ENCODE assay signal across 19 mouse cellular contexts in genomic region chr2:31040487-31040886, GRCm38 (mm10). TPM values are rescaled to one million over a fixed set of nuclear protein-coding genes. Genes with fewer than 3 reads are reported as not detected.
DNase-seq lines count a peak whose midpoint lies in the region; ATAC-seq and TF ChIP-seq lines count a peak whose summit lies in the region.
"Had no signal": no experiment of that assay in that cellular context is flagged by ENCODE, and none has a peak within 500 bp of the region (broad histone marks: within the 10 kb centered on the region; RNA-seq: fewer than 3 reads in every experiment).

No protein-coding gene starts in this region.

- no peaks in the 10 kb centered on the region for H3K9me3 ChIP-seq in stomach, embryonic 15.5 days
- H3K9me3 ChIP-seq in stomach, postnatal 0 days (ENCODE audit: control insufficient read depth, low read length), result no peaks in the 10 kb centered on the region
- H3K9me3 ChIP-seq in CH12.LX (replicated peaks; ENCODE audit: low read length), result peaks cover 5% of the 10 kb centered on the region
- no peaks in the 10 kb centered on the region for H3K9me3 ChIP-seq in forebrain, embryonic 11.5 days (ENCODE audit: control insufficient read depth, low read length)

- WGBS in stomach, embryonic 15.5 days, result 84% methylated on average over 3 of the region's 3 CpGs
- 75% methylated on average over 3 of the region's 3 CpGs for WGBS in stomach, postnatal 0 days
- 82% methylated on average over 3 of the region's 3 CpGs for WGBS in forebrain, embryonic 11.5 days

- no peak overlapping the region for H3K4me2 ChIP-seq in stomach, embryonic 15.5 days
- H3K4me2 ChIP-seq in stomach, postnatal 0 days (replicated peaks; ENCODE audit: low read depth), result no peak overlapping the region
- no peak overlapping the region for H3K4me2 ChIP-seq in CH12.LX (ENCODE audit: insufficient read depth, low read depth, poor library complexity, severe bottlenecking)
- no peak overlapping the region for H3K4me2 ChIP-seq in forebrain, embryonic 11.5 days (ENCODE audit: low read depth, low read length, severe bottlenecking)

- TF ChIP-seq POLR2A in CH12.LX (IDR thresholded peaks at IDR 0.05; ENCODE audit: low read depth, low read length), result peak; percentile 48; the same call in 1 of the 2 replicates

- no peak overlapping the region for H3K4me3 ChIP-seq in stomach, embryonic 15.5 days (replicated peaks)
- no peak overlapping the region for H3K4me3 ChIP-seq in stomach, postnatal 0 days (ENCODE audit: low read depth, low read length)
- peak overlapping the region in 1 of 3 experiments; percentile 32 for H3K4me3 ChIP-seq in CH12.LX (replicated peaks in 1 of 3; ENCODE audit: low read depth in 2 of 3, low read length in 2 of 3, poor library complexity in 1 of 3)
- no peak overlapping the region for H3K4me3 ChIP-seq in forebrain, embryonic 11.5 days (ENCODE audit: low read depth, low read length)

- in situ Hi-C loops in CH12.LX (cut with MboI; ENCODE audit: low pct_ligation_motif_present, low pct_unique_long_range_greater_than_20kb, low sequenced_read_pairs), result no loop called here

- dilution Hi-C loops in CH12.LX (cut with MboI; ENCODE audit: extremely low pct_ligation_motif_present, extremely low pct_unique_long_range_greater_than_20kb, low sequenced_read_pairs), result no loop called here

- 0 out of 2 replicates have a peak, but pooled peaks cover 4% of the 10 kb centered on the region for H3K4me1 ChIP-seq in stomach, embryonic 15.5 days
- no peaks in the 10 kb centered on the region for H3K4me1 ChIP-seq in stomach, postnatal 0 days (replicated peaks; ENCODE audit: control insufficient read depth, insufficient read depth)
- peaks cover 29 to 72% of the 10 kb centered on the region in 2 experiments for H3K4me1 ChIP-seq in CH12.LX (ENCODE audit: control insufficient read depth in 1 of 2, insufficient read depth in 2 of 2)
- H3K4me1 ChIP-seq in forebrain, embryonic 11.5 days (replicated peaks; ENCODE audit: control insufficient read depth, insufficient read depth, low read length), result no peaks in the 10 kb centered on the region

- no peaks in the 10 kb centered on the region for H3K79me2 ChIP-seq in CH12.LX (replicated peaks; ENCODE audit: control insufficient read depth, extremely low read depth, insufficient read depth, poor library complexity, severe bottlenecking)

- H3K36me3 ChIP-seq in stomach, embryonic 15.5 days, result peaks cover 16% of the 10 kb centered on the region
- peaks cover 14% of the 10 kb centered on the region for H3K36me3 ChIP-seq in stomach, postnatal 0 days (ENCODE audit: control insufficient read depth, insufficient read depth, low read length)
- peaks cover 57 to 84% of the 10 kb centered on the region in 2 experiments for H3K36me3 ChIP-seq in CH12.LX (replicated peaks in 1 of 2; ENCODE audit: control insufficient read depth in 1 of 2, insufficient read depth in 1 of 2, low read length in 1 of 2)
- H3K36me3 ChIP-seq in forebrain, embryonic 11.5 days (ENCODE audit: control insufficient read depth, insufficient read depth, low read length), result no peaks in the 10 kb centered on the region; the same call in 1 of the 2 replicates

- no peak for ATAC-seq in stomach, embryonic 15.5 days (ENCODE audit: insufficient read depth, low FRiP score, low read depth)
- no peak for ATAC-seq in stomach, postnatal 0 days (ENCODE audit: low FRiP score, low TSS enrichment)
- no peak for ATAC-seq in forebrain, embryonic 11.5 days (replicated peaks; ENCODE audit: low FRiP score)
- ATAC-seq: activated CD4-positive, CD25-positive, alpha-beta regulatory T cell, adult 4 months; CD4-positive, CD25-positive, alpha-beta regulatory T cell, adult 4 months; Patski had no signal

- TF ChIP-seq EP300 in stomach, postnatal 0 days (optimal IDR thresholded peaks at IDR 0.05), result no peak
- TF ChIP-seq EP300 in CH12.LX (IDR thresholded peaks at IDR 0.05; ENCODE audit: low read length), result peak; percentile 71

- TF ChIP-seq CTCF in stomach, postnatal 0 days (IDR thresholded peaks at IDR 0.05; ENCODE audit: low read depth), result no peak
- no peak for TF ChIP-seq CTCF in CH12.LX (conservative IDR thresholded peaks at IDR 0.05 in 1 of 2, IDR thresholded peaks at IDR 0.05 in 1 of 2; ENCODE audit: low read depth in 2 of 2, low read length in 2 of 2)

- peak overlapping the region; percentile 75; the same call in 1 of the 2 replicates for H3K27ac ChIP-seq in stomach, embryonic 15.5 days
- no peak overlapping the region for H3K27ac ChIP-seq in stomach, postnatal 0 days (replicated peaks)
- peak overlapping the region; percentile 94 for H3K27ac ChIP-seq in CH12.LX (ENCODE audit: insufficient read depth, low read depth)
- no peak overlapping the region for H3K27ac ChIP-seq in forebrain, embryonic 11.5 days (ENCODE audit: low read depth, low read length)

- H3K9ac ChIP-seq in stomach, embryonic 15.5 days, result no peak overlapping the region
- H3K9ac ChIP-seq in stomach, postnatal 0 days (ENCODE audit: low read length), result no peak overlapping the region
- no peak overlapping the region for H3K9ac ChIP-seq in CH12.LX (ENCODE audit: insufficient read depth, low read depth)
- no peak overlapping the region for H3K9ac ChIP-seq in forebrain, embryonic 11.5 days (ENCODE audit: low read length)

- TF ChIP-seq RAD21 in CH12.LX (IDR thresholded peaks at IDR 0.05; ENCODE audit: low read depth, low read length), result no peak; the same call in 1 of the 2 replicates

- no peaks in the 10 kb centered on the region for H3K27me3 ChIP-seq in stomach, embryonic 15.5 days (replicated peaks)
- no peaks in the 10 kb centered on the region for H3K27me3 ChIP-seq in stomach, postnatal 0 days (ENCODE audit: control insufficient read depth, insufficient read depth, low read length)
- no peaks in the 10 kb centered on the region for H3K27me3 ChIP-seq in CH12.LX (replicated peaks)
- H3K27me3 ChIP-seq in forebrain, embryonic 11.5 days (ENCODE audit: control insufficient read depth, insufficient read depth, low read length), result no peaks in the 10 kb centered on the region
- H3K27me3 ChIP-seq: Patski had no signal

- peak; percentile 33 for DNase-seq in adrenal gland, adult 2 months
- no peak for DNase-seq in adrenal gland, adult 18-20 months (ENCODE audit: low spot score in 2 of 2)
- no peak for DNase-seq in stomach, postnatal 0 days (ENCODE audit: low spot score)
- peak; percentile 62 for DNase-seq in CH12.LX (ENCODE audit: extremely low read depth)
- DNase-seq in forebrain, embryonic 11.5 days (ENCODE audit: low spot score), result no peak
- DNase-seq: adrenal gland, adult 8-10 months; adrenal gland, postnatal 10 days; adrenal gland, postnatal 14 days; adrenal gland, postnatal 25 days; cerebellum, adult 11 months; cerebellum, adult 11-12 months; cerebellum, adult 18-20 months; cerebellum, adult 2 months; cerebellum, adult 8-10 months; cerebellum, adult 9-10 months had no signal

TF ChIP-seq in CH12.LX, 34 proteins besides CTCF, POLR2A, EP300 and RAD21 (continues in another document):
- TF ChIP-seq SIN3A (IDR thresholded peaks at IDR 0.05; ENCODE audit: low read length) (peak; percentile 86), CHD2 (IDR thresholded peaks at IDR 0.05; ENCODE audit: low read length) (peak; percentile 63; the same call in 1 of the 2 replicates), JUND (conservative IDR thresholded peaks at IDR 0.05; ENCODE audit: low read depth, low read length) (no peak), RCOR1 (conservative IDR thresholded peaks at IDR 0.05; ENCODE audit: low read depth, low read length) (no peak), MYC (IDR thresholded peaks at IDR 0.05; ENCODE audit: low read depth, low read length) (peak; percentile 94), TBP (conservative IDR thresholded peaks at IDR 0.05; ENCODE audit: low read depth, low read length) (0 out of 2 replicates have a peak, but pooled peaks have one; percentile 23), KAT2A (IDR thresholded peaks at IDR 0.05; ENCODE audit: insufficient replicate concordance, low read length) (0 out of 2 replicates have a peak, but pooled peaks have one; percentile 41), IRF4 (IDR thresholded peaks at IDR 0.05; ENCODE audit: low read depth, low read length) (peak; percentile 72; the same call in 1 of the 2 replicates), ELF1 (IDR thresholded peaks at IDR 0.05; ENCODE audit: low read depth, low read length) (peak; percentile 23; the same call in 1 of the 2 replicates), MAFK (IDR thresholded peaks at IDR 0.05; ENCODE audit: insufficient replicate concordance, low read length) (peak; percentile 85), MAZ (IDR thresholded peaks at IDR 0.05; ENCODE audit: low read depth, low read length) (no peak; the same call in 1 of the 2 replicates), ZKSCAN1 (IDR thresholded peaks at IDR 0.05; ENCODE audit: borderline replicate concordance, low read depth, low read length) (no peak), CHD1 (IDR thresholded peaks at IDR 0.05; ENCODE audit: low read depth, low read length) (peak; percentile 39; the same call in 1 of the 2 replicates), E2F4 (IDR thresholded peaks at IDR 0.05; ENCODE audit: insufficient replicate concordance, low read depth, low read length) (no peak), UBTF (IDR thresholded peaks at IDR 0.05; ENCODE audit: low read depth, low read length) (no peak), MAX (IDR thresholded peaks at IDR 0.05; ENCODE audit: low read length) (peak; percentile 94), PAX5 (IDR thresholded peaks at IDR 0.05; ENCODE audit: low read length) (no peak)

RNA-seq across cellular contexts. Expression of gene Usp20, which starts 58.4 kb away (rescaled TPM):
- 10 to 100 TPM; 24.2 to 38.1 TPM for total RNA-seq in adrenal gland, adult 2 months (2021)
- polyA plus RNA-seq in adrenal gland, adult 2 months (2012; rRNA removed), result 21.1 and 32.9 TPM in 2 replicates
- 10 to 100 TPM; 23.7 to 29.7 TPM for total RNA-seq in adrenal gland, adult 18-20 months (2021)
- 17.4 and 19.0 TPM in 2 replicates for polyA plus RNA-seq in stomach, embryonic 15.5 days (2015; fragmentation: Nextera tagmentation; extraction: Ambion mirVana)
- 8.9 and 9.0 TPM in 2 replicates for polyA plus RNA-seq in stomach, postnatal 0 days (2015; fragmentation: Nextera tagmentation; extraction: Ambion mirVana)
- total RNA-seq in CH12.LX (2012; rRNA removed), result 10.1 and 13.8 TPM in 2 replicates
- total RNA-seq in CH12.LX (2014; rRNA removed), result 2.5 and 3.4 TPM in 2 replicates
- 11.0 and 12.0 TPM in 2 replicates for polyA plus RNA-seq in CH12.LX (2012; ENCODE audit: insufficient read length, low read depth)
- 17.7 and 21.3 TPM in 2 replicates for polyA plus RNA-seq in forebrain, embryonic 11.5 days (2014; fragmentation: Nextera tagmentation; extraction: Ambion mirVana)

RNA-seq across cellular contexts. Expression of gene BC005624, which starts 58.5 kb away (rescaled TPM):
- total RNA-seq in adrenal gland, adult 2 months (2021), result 10 to 100 TPM; 45.3 to 50.7 TPM
- polyA plus RNA-seq in adrenal gland, adult 2 months (2012; rRNA removed), result 5.6 and 7.8 TPM in 2 replicates
- 10 to 100 TPM; 41.5 to 49.6 TPM for total RNA-seq in adrenal gland, adult 18-20 months (2021)
- 53.8 TPM in 2 replicates for polyA plus RNA-seq in stomach, embryonic 15.5 days (2015; fragmentation: Nextera tagmentation; extraction: Ambion mirVana)
- 29.5 TPM in 2 replicates for polyA plus RNA-seq in stomach, postnatal 0 days (2015; fragmentation: Nextera tagmentation; extraction: Ambion mirVana)
- total RNA-seq in CH12.LX (2012; rRNA removed) (43.2 and 49.0 TPM in 2 replicates), CH12.LX (2014; rRNA removed) (40.5 and 43.4 TPM in 2 replicates)
- polyA plus RNA-seq in CH12.LX (2012; ENCODE audit: insufficient read length, low read depth), result 68.1 and 94.0 TPM in 2 replicates
- 59.7 and 63.6 TPM in 2 replicates for polyA plus RNA-seq in forebrain, embryonic 11.5 days (2014; fragmentation: Nextera tagmentation; extraction: Ambion mirVana)

Comparison
In these comparisons a context has a peak if more than half of its experiments do, and no peak if none do; other contexts are left out.
1. DNase-seq: peak in adrenal gland, adult 2 months (single experiment) and CH12.LX (single experiment); none in adrenal gland, adult 18-20 months (0 of 2), stomach, postnatal 0 days (single experiment) and forebrain, embryonic 11.5 days (single experiment).
2. H3K27ac ChIP-seq: peak in stomach, embryonic 15.5 days (single experiment) and CH12.LX (single experiment); none in stomach, postnatal 0 days (single experiment) and forebrain, embryonic 11.5 days (single experiment).